Mouse (Mus musculus) mouse embryonic stem cell (cell line): Measurements from ENCODE around the gene Ulk4.
"Not testable (repeated sequence)": the region's sequence is repeated elsewhere in the genome, so short reads cannot be mapped to it uniquely, and the experiment has no call there.

Experiments used
- in situ Hi-C, 2 experiments: fragments of 300-500 bp; cut with MboI; formaldehyde crosslinking; loops; 1 replicate in 1 of 2; 3 replicates in 1 of 2; pipeline ENCODE4 v1.14.3; 2019 to 2020; ENCODE audit warnings: low sequenced_read_pairs in 2 of 2, low pct_unique_long_range_greater_than_20kb in 1 of 2, mixed read lengths in 1 of 2; ENCODE audit not compliant: unreplicated experiment in 1 of 2

The Ulk4 gene

GRCm38 (mm10) chr9:121061820-121062623 is 215.0 kb downstream of the Ulk4 start:
- in situ Hi-C loops, result no loop called here

GRCm38 (mm10) chr9:121060331-121060730 is 216.7 kb downstream of the Ulk4 start:
- in situ Hi-C loops, result no loop called here

GRCm38 (mm10) chr9:121059286-121059685 is 217.7 kb downstream of the Ulk4 start:
- in situ Hi-C loops, result no loop called here

GRCm38 (mm10) chr9:121058538-121058937 is 218.5 kb downstream of the Ulk4 start:
- in situ Hi-C loops, result no loop called here

- in situ Hi-C loops, result no loop called here
Measured at GRCm38 (mm10) chr9:121058116-121058515, 218.9 kb downstream of the Ulk4 start.

GRCm38 (mm10) chr9:121057401-121057800 is 219.6 kb downstream of the Ulk4 start:
- in situ Hi-C loops, result no loop called here

- in situ Hi-C loops, result no loop called here
Measured at GRCm38 (mm10) chr9:121056526-121056925, 220.5 kb downstream of the Ulk4 start.

- in situ Hi-C loops, result no loop called here
Measured at GRCm38 (mm10) chr9:121056036-121056435, 221.0 kb downstream of the Ulk4 start.

GRCm38 (mm10) chr9:121045657-121046056 is 231.3 kb downstream of the Ulk4 start:
- in situ Hi-C loops, result not testable (repeated sequence)

GRCm38 (mm10) chr9:121044471-121045206 is 232.4 kb downstream of the Ulk4 start:
- in situ Hi-C loops, result no loop called here

- in situ Hi-C loops, result no loop called here
Measured at GRCm38 (mm10) chr9:121043021-121043420, 234.0 kb downstream of the Ulk4 start.

- in situ Hi-C loops, result no loop called here
Measured at GRCm38 (mm10) chr9:121038396-121038795, 238.6 kb downstream of the Ulk4 start.

GRCm38 (mm10) chr9:121037975-121038374 is 239.0 kb downstream of the Ulk4 start:
- in situ Hi-C loops, result no loop called here

- in situ Hi-C loops, result no loop called here
Measured at GRCm38 (mm10) chr9:121035296-121035695, 241.7 kb downstream of the Ulk4 start.

- in situ Hi-C loops, result no loop called here
Measured at GRCm38 (mm10) chr9:121033596-121033995, 243.4 kb downstream of the Ulk4 start.

- in situ Hi-C loops, result no loop called here
Measured at GRCm38 (mm10) chr9:121032322-121032964, 244.6 kb downstream of the Ulk4 start.

- in situ Hi-C loops, result no loop called here
Measured at GRCm38 (mm10) chr9:121030949-121031348, 246.0 kb downstream of the Ulk4 start.

- in situ Hi-C loops, result no loop called here
Measured at GRCm38 (mm10) chr9:121029786-121030185, 247.2 kb downstream of the Ulk4 start.

- in situ Hi-C loops, result no loop called here
Measured at GRCm38 (mm10) chr9:121023526-121024264, 253.3 kb downstream of the Ulk4 start.
